Mouse (Mus musculus): ENCODE results near the gene Lgals12. TPM values are rescaled to one million over a fixed set of nuclear protein-coding genes. Genes with fewer than 3 reads are reported as not detected.
A peak's percentile ranks its signal among the peaks of the same experiment; 100 is the strongest.

Lgals12 gene
- total and polyA plus RNA-seq, 3 experiments: 0.34 to 4.0 (median 1.2) TPM

GRCm38 (mm10) chr19:7605930-7606783 lies 836 bp downstream of the Lgals12 start:
- Histone ChIP-seq H3K9ac (ENCODE audit: low read depth, low read length) (no peak overlapping the region), H3K27ac (no peak overlapping the region)
- intact Hi-C loops (cut with DNase I): no loop called here

DNA sequence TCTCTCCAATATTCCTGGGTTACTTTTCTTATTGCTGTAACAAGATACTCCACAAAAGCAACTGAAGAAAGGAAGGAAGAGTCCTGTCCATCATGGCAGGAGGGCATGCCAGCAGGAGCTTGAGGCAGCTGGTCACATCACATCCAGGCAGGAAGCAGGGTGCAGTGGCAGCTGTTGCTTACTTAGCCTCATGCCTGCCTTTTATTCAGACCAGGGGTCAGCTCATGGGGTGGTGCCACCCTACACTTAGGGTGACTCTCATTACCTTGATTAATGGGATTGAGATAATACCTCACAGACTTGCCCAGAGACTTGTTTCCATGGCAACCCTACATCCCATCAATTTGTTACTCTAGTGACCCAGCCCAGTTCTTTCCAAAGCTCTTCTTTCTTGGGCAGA lies 2.0 kb downstream of the Lgals12 start:
- no peaks in the 10 kb centered on the region for H3K36me3 ChIP-seq (ENCODE audit: control insufficient read depth, insufficient read depth, low read length)
- no peak overlapping the region for H3K4me3 ChIP-seq
- H3K9ac ChIP-seq (ENCODE audit: low read depth, low read length): no peak overlapping the region
- peaks cover 6% of the 10 kb centered on the region for H3K4me1 ChIP-seq (ENCODE audit: control insufficient read depth, insufficient read depth, low read length)
- intact Hi-C loops (cut with DNase I): no loop called here
- H3K79me2 ChIP-seq (replicated peaks; ENCODE audit: control insufficient read depth, insufficient read depth, low read length): no peaks in the 10 kb centered on the region
- DNase-seq: no peak
- H3K27ac ChIP-seq: no peak overlapping the region
- TF ChIP-seq POLR2A (IDR thresholded peaks at IDR 0.05; ENCODE audit: insufficient read depth, low read depth, low read length) (no peak), CTCF (IDR thresholded peaks at IDR 0.05) (no peak)
- no peaks in the 10 kb centered on the region; the same call in 1 of the 2 replicates for H3K27me3 ChIP-seq (ENCODE audit: control insufficient read depth, insufficient read depth, low read length)

More at GRCm38 (mm10) chr19:7605930-7606783, 836 bp downstream of the Lgals12 start:
- Histone ChIP-seq H3K36me3 (ENCODE audit: control insufficient read depth, insufficient read depth, low read length) (no peaks in the 10 kb centered on the region), H3K27me3 (ENCODE audit: control insufficient read depth, insufficient read depth, low read length) (no peaks in the 10 kb centered on the region; the same call in 1 of the 2 replicates), H3K4me1 (ENCODE audit: control insufficient read depth, insufficient read depth, low read length) (peaks cover 6% of the 10 kb centered on the region), H3K4me3 (no peak overlapping the region), H3K79me2 (replicated peaks; ENCODE audit: control insufficient read depth, insufficient read depth, low read length) (no peaks in the 10 kb centered on the region)
- TF ChIP-seq EP300 (IDR thresholded peaks at IDR 0.05; ENCODE audit: insufficient read depth, low read depth, low read length): no peak
- no peak for TF ChIP-seq POLR2A (IDR thresholded peaks at IDR 0.05; ENCODE audit: insufficient read depth, low read depth, low read length)
- no peak for TF ChIP-seq CTCF (IDR thresholded peaks at IDR 0.05)
- no peak for DNase-seq
- 15% methylated on average over 15 of the region's 15 CpGs for WGBS

- H3K4me3 ChIP-seq: no peak overlapping the region
- no peak overlapping the region for H3K27ac ChIP-seq
- H3K79me2 ChIP-seq (replicated peaks; ENCODE audit: control insufficient read depth, insufficient read depth, low read length): no peaks in the 10 kb centered on the region
- intact Hi-C loops (cut with DNase I): no loop called here
- H3K9ac ChIP-seq (ENCODE audit: low read depth, low read length): no peak overlapping the region
- H3K36me3 ChIP-seq (ENCODE audit: control insufficient read depth, insufficient read depth, low read length): no peaks in the 10 kb centered on the region
- 90% methylated on average over 10 of the region's 10 CpGs for WGBS
- no peaks in the 10 kb centered on the region; the same call in 1 of the 2 replicates for H3K27me3 ChIP-seq (ENCODE audit: control insufficient read depth, insufficient read depth, low read length)
- no peak for DNase-seq
- H3K4me1 ChIP-seq (ENCODE audit: control insufficient read depth, insufficient read depth, low read length): peaks cover 6% of the 10 kb centered on the region
- no peak for TF ChIP-seq EP300 (IDR thresholded peaks at IDR 0.05; ENCODE audit: insufficient read depth, low read depth, low read length)
- no peak for TF ChIP-seq POLR2A (IDR thresholded peaks at IDR 0.05; ENCODE audit: insufficient read depth, low read depth, low read length)
- no peak for TF ChIP-seq CTCF (IDR thresholded peaks at IDR 0.05)
Observed at GRCm38 (mm10) chr19:7604107-7604506, 2.9 kb downstream of the Lgals12 start.

DNA sequence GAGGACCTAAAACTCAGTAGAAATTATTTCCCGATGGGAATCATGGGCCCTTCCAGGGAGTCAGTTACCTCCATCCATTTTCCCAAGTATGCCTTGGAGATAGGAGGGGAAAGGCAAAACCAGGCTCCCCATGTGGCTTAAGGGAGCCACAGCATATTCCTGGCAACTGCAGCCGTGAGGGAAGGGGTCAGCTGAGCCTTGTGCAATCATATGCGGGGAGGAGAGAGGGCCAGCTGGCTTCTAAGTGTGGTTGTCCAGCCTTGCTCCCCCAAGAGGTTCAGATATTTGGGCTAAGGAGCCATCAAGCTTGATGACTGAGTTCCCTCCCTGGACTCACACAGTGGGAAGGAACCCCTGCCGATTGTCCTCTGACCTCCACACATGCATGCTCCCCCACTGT lies 5.4 kb downstream of the Lgals12 start:
- intact Hi-C loops (cut with DNase I): no loop called here
- WGBS: 80% methylated on average over 4 of the region's 4 CpGs
- no peaks in the 10 kb centered on the region; the same call in 1 of the 2 replicates for H3K27me3 ChIP-seq (ENCODE audit: control insufficient read depth, insufficient read depth, low read length)
- TF ChIP-seq EP300 (IDR thresholded peaks at IDR 0.05; ENCODE audit: insufficient read depth, low read depth, low read length) (no peak), POLR2A (IDR thresholded peaks at IDR 0.05; ENCODE audit: insufficient read depth, low read depth, low read length) (no peak)
- H3K4me3 ChIP-seq: no peak overlapping the region
- H3K27ac ChIP-seq: no peak overlapping the region
- H3K36me3 ChIP-seq (ENCODE audit: control insufficient read depth, insufficient read depth, low read length): no peaks in the 10 kb centered on the region
- H3K79me2 ChIP-seq (replicated peaks; ENCODE audit: control insufficient read depth, insufficient read depth, low read length): no peaks in the 10 kb centered on the region
- H3K4me1 ChIP-seq (ENCODE audit: control insufficient read depth, insufficient read depth, low read length): peaks cover 4% of the 10 kb centered on the region
- no peak for DNase-seq
- no peak overlapping the region for H3K9ac ChIP-seq (ENCODE audit: low read depth, low read length)

- Histone ChIP-seq H3K4me3 (no peak overlapping the region), H3K27me3 (ENCODE audit: control insufficient read depth, insufficient read depth, low read length) (no peaks in the 10 kb centered on the region), H3K9ac (ENCODE audit: low read depth, low read length) (no peak overlapping the region), H3K4me1 (ENCODE audit: control insufficient read depth, insufficient read depth, low read length) (no peaks in the 10 kb centered on the region; the same call in 1 of the 2 replicates), H3K27ac (no peak overlapping the region), H3K36me3 (ENCODE audit: control insufficient read depth, insufficient read depth, low read length) (no peaks in the 10 kb centered on the region), H3K79me2 (replicated peaks; ENCODE audit: control insufficient read depth, insufficient read depth, low read length) (no peaks in the 10 kb centered on the region)
- no peak for DNase-seq
- intact Hi-C loops (cut with DNase I): loop anchor here (5.0 kb wide), 1 partner anchor 156 kb away; no protein-coding TSS in a partner anchor
- 40% methylated on average over 4 of the region's 4 CpGs for WGBS
- TF ChIP-seq POLR2A (IDR thresholded peaks at IDR 0.05; ENCODE audit: insufficient read depth, low read depth, low read length) (no peak), EP300 (IDR thresholded peaks at IDR 0.05; ENCODE audit: insufficient read depth, low read depth, low read length) (no peak), CTCF (IDR thresholded peaks at IDR 0.05) (no peak)
Observed at GRCm38 (mm10) chr19:7598481-7598880, 8.5 kb downstream of the Lgals12 start.

GRCm38 (mm10) chr19:7595534-7595933 lies 11.5 kb downstream of the Lgals12 start:
- WGBS: 4% methylated on average over 2 of the region's 2 CpGs
- H3K36me3 ChIP-seq (ENCODE audit: control insufficient read depth, insufficient read depth, low read length): no peaks in the 10 kb centered on the region; the same call in 1 of the 2 replicates
- H3K4me1 ChIP-seq (ENCODE audit: control insufficient read depth, insufficient read depth, low read length): peaks cover 2% of the 10 kb centered on the region
- DNase-seq: peak in 1 of 2 experiments; percentile 36
- intact Hi-C loops (cut with DNase I): loop anchor here (1.0 to 5.0 kb wide), 3 partner anchors 39 to 153 kb away; partner anchors contain the start of gene Pla2g16
- no peak overlapping the region for H3K9ac ChIP-seq (ENCODE audit: low read depth, low read length)
- no peak overlapping the region for H3K4me3 ChIP-seq
- H3K27ac ChIP-seq: no peak overlapping the region
- TF ChIP-seq EP300 (IDR thresholded peaks at IDR 0.05; ENCODE audit: insufficient read depth, low read depth, low read length): no peak
- TF ChIP-seq POLR2A (IDR thresholded peaks at IDR 0.05; ENCODE audit: insufficient read depth, low read depth, low read length): peak; percentile 40; the same call in 1 of the 2 replicates
- TF ChIP-seq CTCF (IDR thresholded peaks at IDR 0.05): peak; percentile 84
- no peaks in the 10 kb centered on the region for H3K79me2 ChIP-seq (replicated peaks; ENCODE audit: control insufficient read depth, insufficient read depth, low read length)
- no peaks in the 10 kb centered on the region for H3K27me3 ChIP-seq (ENCODE audit: control insufficient read depth, insufficient read depth, low read length)

Data from heart, adult 2 months (tissue).